22 mouse cellular contexts compared by ENCODE assay signal in genomic region chr2:11558654-11559053, GRCm38 (mm10).
"Had no signal": no experiment of that assay in that cellular context is flagged by ENCODE, and none has a peak within 500 bp of the region (broad histone marks: within the 10 kb centered on the region; RNA-seq: fewer than 3 reads in every experiment).

No protein-coding gene starts in this region.

- DNase-seq: kidney, adult 11 months; kidney, adult 8-10 months; kidney, postnatal 10 days; kidney, postnatal 36 days; left cerebral cortex, postnatal 4 days; liver, postnatal 0 days; lung, embryonic 14.5 days; right cerebral cortex, postnatal 14 days; spleen, adult 18-20 months; thymus, adult 18-20 months; thymus, postnatal 36 days had no signal

- ATAC-seq: intestine, embryonic 15.5 days; liver, postnatal 0 days; lung, postnatal 0 days; midbrain, embryonic 13.5 days had no signal

- H3K4me3 ChIP-seq: intestine, embryonic 15.5 days; kidney, embryonic 15.5 days; layer of hippocampus, adult 2 months; limb, embryonic 12.5 days; limb, embryonic 15.5 days; midbrain, embryonic 13.5 days; stomach, embryonic 15.5 days had no signal

- H3K27me3 ChIP-seq: stomach, embryonic 15.5 days had no signal

- H3K4me1 ChIP-seq: intestine, embryonic 15.5 days; limb, embryonic 12.5 days had no signal

- H3K4me2 ChIP-seq: intestine, embryonic 15.5 days; kidney, embryonic 15.5 days; limb, embryonic 12.5 days; limb, embryonic 15.5 days; liver, embryonic 11.5 days; lung, embryonic 14.5 days; midbrain, embryonic 13.5 days; stomach, embryonic 15.5 days had no signal

- H3K9me3 ChIP-seq: intestine, embryonic 15.5 days; kidney, embryonic 15.5 days; limb, embryonic 12.5 days; limb, embryonic 15.5 days; midbrain, embryonic 13.5 days; stomach, embryonic 15.5 days had no signal

- H3K27ac ChIP-seq: intestine, embryonic 15.5 days; kidney, embryonic 15.5 days; layer of hippocampus, adult 2 months; limb, embryonic 12.5 days; limb, embryonic 15.5 days; liver, embryonic 14.5 days; macrophage; midbrain, embryonic 13.5 days; stomach, embryonic 15.5 days had no signal

- H3K9ac ChIP-seq: intestine, embryonic 15.5 days; kidney, embryonic 15.5 days; limb, embryonic 12.5 days; limb, embryonic 15.5 days; liver, embryonic 14.5 days; liver, postnatal 0 days; lung, embryonic 14.5 days; midbrain, embryonic 13.5 days; stomach, embryonic 15.5 days had no signal

- H3K36me3 ChIP-seq: intestine, embryonic 15.5 days; kidney, embryonic 15.5 days; limb, embryonic 12.5 days; limb, embryonic 15.5 days; midbrain, embryonic 13.5 days; stomach, embryonic 15.5 days had no signal
